Mouse (Mus musculus): ENCODE results near the gene Mab21l3. TPM values are rescaled to one million over a fixed set of nuclear protein-coding genes. Genes with fewer than 3 reads are reported as not detected.

Gene Mab21l3
- polyA plus RNA-seq, 1 experiment from 2014 or later, result 0.12 TPM

GRCm38 (mm10) chr3:101780874-101781483 lies 67.8 kb downstream of the Mab21l3 start:
- no peak for TF ChIP-seq EP300 (IDR thresholded peaks at IDR 0.05)
- no peak for TF ChIP-seq CTCF (IDR thresholded peaks at IDR 0.05)
- Histone ChIP-seq H3K27me3 (replicated peaks; ENCODE audit: insufficient read depth, low read length) (no peaks in the 10 kb centered on the region), H3K4me2 (replicated peaks; ENCODE audit: low read depth, low read length) (no peak overlapping the region), H3K27ac (ENCODE audit: low read length) (no peak overlapping the region), H3K9ac (replicated peaks; ENCODE audit: low read depth) (no peak overlapping the region), H3K4me3 (ENCODE audit: low read depth, low read length) (no peak overlapping the region), H3K36me3 (ENCODE audit: insufficient read depth, low read length) (no peaks in the 10 kb centered on the region), H3K9me3 (ENCODE audit: low read length) (no peaks in the 10 kb centered on the region), H3K4me1 (ENCODE audit: insufficient read depth, low read depth, low read length) (no peaks in the 10 kb centered on the region)
- DNase-seq (ENCODE audit: low spot score) (no peak), ATAC-seq (peak; percentile 14; the same call in 1 of the 2 replicates)
- WGBS, result 31% methylated on average over 6 of the region's 6 CpGs

DNA sequence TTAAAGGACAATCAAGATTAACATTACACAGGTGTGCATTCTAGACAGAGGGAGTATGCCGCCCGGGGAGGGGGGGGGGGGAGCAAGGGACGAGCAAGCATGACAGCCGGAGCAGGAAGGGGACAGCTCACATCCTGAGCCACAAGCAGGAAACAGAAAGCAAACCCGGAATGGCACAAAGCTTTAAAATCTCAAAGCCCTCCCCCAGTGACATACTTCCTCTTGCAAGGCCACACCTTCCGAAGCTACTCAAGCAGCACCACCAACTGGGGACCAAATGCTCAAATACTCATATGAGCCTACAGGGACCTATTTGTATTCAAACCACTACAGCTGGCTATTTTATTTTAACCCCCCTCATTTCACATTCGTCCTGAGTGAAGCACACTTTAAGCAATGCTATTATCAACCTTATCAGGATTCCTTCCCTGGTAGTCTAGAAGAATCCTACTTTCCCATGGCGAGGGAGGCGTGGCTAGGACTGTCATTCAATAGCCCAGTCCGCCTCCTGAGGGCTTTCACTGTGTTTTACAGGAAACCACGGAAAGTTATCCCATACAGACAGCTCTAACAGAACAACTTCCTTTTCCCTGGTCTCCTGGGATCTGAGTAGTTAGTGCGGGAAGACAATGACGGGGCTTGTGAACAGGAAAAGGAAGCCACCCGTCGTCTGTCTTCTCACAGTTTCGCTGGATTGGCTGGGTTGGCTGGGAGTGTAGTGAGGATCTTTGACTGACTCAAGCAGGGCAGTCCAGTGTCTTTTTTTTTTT lies 69.7 kb downstream of the Mab21l3 start:
- 0 out of 2 replicates have a peak, but pooled peaks have one; percentile 5 for TF ChIP-seq CTCF (IDR thresholded peaks at IDR 0.05)
- peak; percentile 66 for TF ChIP-seq EP300 (IDR thresholded peaks at IDR 0.05)
- H3K9me3 ChIP-seq (ENCODE audit: low read length), result no peaks in the 10 kb centered on the region
- peak overlapping the region; percentile 68; the same call in 1 of the 2 replicates for H3K27ac ChIP-seq (ENCODE audit: low read length)
- H3K4me3 ChIP-seq (ENCODE audit: low read depth, low read length), result no peak overlapping the region
- no peaks in the 10 kb centered on the region for H3K27me3 ChIP-seq (replicated peaks; ENCODE audit: insufficient read depth, low read length)
- peak overlapping the region; percentile 20 for H3K4me2 ChIP-seq (replicated peaks; ENCODE audit: low read depth, low read length)
- DNase-seq (ENCODE audit: low spot score), result peak; percentile 73
- ATAC-seq, result peak; percentile 88
- WGBS, result 51% methylated on average over 16 of the region's 16 CpGs
- no peaks in the 10 kb centered on the region for H3K36me3 ChIP-seq (ENCODE audit: insufficient read depth, low read length)
- H3K9ac ChIP-seq (replicated peaks; ENCODE audit: low read depth), result no peak overlapping the region
- H3K4me1 ChIP-seq (ENCODE audit: insufficient read depth, low read depth, low read length), result no peaks in the 10 kb centered on the region

- H3K9me3 ChIP-seq (ENCODE audit: low read length), result no peaks in the 10 kb centered on the region
- H3K4me2 ChIP-seq (replicated peaks; ENCODE audit: low read depth, low read length), result no peak overlapping the region
- H3K4me3 ChIP-seq (ENCODE audit: low read depth, low read length), result no peak overlapping the region
- TF ChIP-seq EP300 (IDR thresholded peaks at IDR 0.05) (no peak), CTCF (IDR thresholded peaks at IDR 0.05) (no peak)
- ATAC-seq (no peak), DNase-seq (ENCODE audit: low spot score) (no peak)
- H3K36me3 ChIP-seq (ENCODE audit: insufficient read depth, low read length), result no peaks in the 10 kb centered on the region
- H3K9ac ChIP-seq (replicated peaks; ENCODE audit: low read depth), result no peak overlapping the region
- H3K27ac ChIP-seq (ENCODE audit: low read length), result no peak overlapping the region
- H3K27me3 ChIP-seq (replicated peaks; ENCODE audit: insufficient read depth, low read length), result no peaks in the 10 kb centered on the region
- 85% methylated on average over 8 of the region's 8 CpGs for WGBS
- H3K4me1 ChIP-seq (ENCODE audit: insufficient read depth, low read depth, low read length), result no peaks in the 10 kb centered on the region
These were observed 73.0 kb downstream of the Mab21l3 start for GRCm38 (mm10) chr3:101775732-101776131.

- 58% methylated on average over 3 of the region's 3 CpGs for WGBS
- Histone ChIP-seq H3K9me3 (ENCODE audit: low read length) (no peaks in the 10 kb centered on the region), H3K27me3 (replicated peaks; ENCODE audit: insufficient read depth, low read length) (no peaks in the 10 kb centered on the region), H3K4me2 (replicated peaks; ENCODE audit: low read depth, low read length) (no peak overlapping the region), H3K4me3 (ENCODE audit: low read depth, low read length) (no peak overlapping the region), H3K36me3 (ENCODE audit: insufficient read depth, low read length) (no peaks in the 10 kb centered on the region), H3K4me1 (ENCODE audit: insufficient read depth, low read depth, low read length) (no peaks in the 10 kb centered on the region), H3K27ac (ENCODE audit: low read length) (no peak overlapping the region), H3K9ac (replicated peaks; ENCODE audit: low read depth) (no peak overlapping the region)
- ATAC-seq, result no peak
- TF ChIP-seq EP300 (IDR thresholded peaks at IDR 0.05), result no peak
- no peak for TF ChIP-seq CTCF (IDR thresholded peaks at IDR 0.05)
- DNase-seq (ENCODE audit: low spot score), result no peak
These were observed 78.2 kb downstream of the Mab21l3 start for GRCm38 (mm10) chr3:101770540-101770939.

DNA sequence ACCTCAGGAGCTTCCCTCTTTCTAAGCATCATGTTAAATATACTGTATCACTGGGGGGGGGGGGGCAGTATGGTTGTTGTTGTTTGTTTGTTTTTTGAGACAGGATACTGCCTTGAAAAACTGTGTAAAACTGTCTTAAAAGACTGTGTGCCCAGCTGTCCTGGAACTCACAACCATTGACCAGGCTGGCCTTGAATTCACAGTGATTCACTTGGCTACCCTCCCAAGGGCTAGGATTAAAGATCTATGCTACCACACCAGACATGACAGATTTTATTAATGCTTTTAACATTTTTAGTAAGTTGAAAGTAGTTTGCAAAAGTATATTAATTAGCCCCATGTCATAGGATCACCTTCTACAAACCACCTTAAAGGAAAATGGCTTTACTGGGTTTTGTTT lies 85.2 kb downstream of the Mab21l3 start:
- Histone ChIP-seq H3K4me1 (ENCODE audit: insufficient read depth, low read depth, low read length) (no peaks in the 10 kb centered on the region), H3K9me3 (ENCODE audit: low read length) (no peaks in the 10 kb centered on the region), H3K4me2 (replicated peaks; ENCODE audit: low read depth, low read length) (no peak overlapping the region), H3K36me3 (ENCODE audit: insufficient read depth, low read length) (no peaks in the 10 kb centered on the region), H3K27me3 (replicated peaks; ENCODE audit: insufficient read depth, low read length) (no peaks in the 10 kb centered on the region), H3K4me3 (ENCODE audit: low read depth, low read length) (no peak overlapping the region), H3K9ac (replicated peaks; ENCODE audit: low read depth) (no peak overlapping the region), H3K27ac (ENCODE audit: low read length) (no peak overlapping the region)
- no peak for TF ChIP-seq EP300 (IDR thresholded peaks at IDR 0.05)
- no peak for TF ChIP-seq CTCF (IDR thresholded peaks at IDR 0.05)
- DNase-seq (ENCODE audit: low spot score) (no peak), ATAC-seq (no peak)

Other genes with a start within 250 kb of the Mab21l3 start
- 123 and 136 TPM in 2 replicates for gene Atp1a1, start 244.3 kb downstream of the Mab21l3 start, polyA plus RNA-seq (2015; fragmentation: Nextera tagmentation; extraction: Ambion mirVana)
- gene Slc22a15, start 75.5 kb upstream of the Mab21l3 start, polyA plus RNA-seq (2015; fragmentation: Nextera tagmentation; extraction: Ambion mirVana), result 4.2 and 4.5 TPM in 2 replicates
- gene Nhlh2, start 161.1 kb upstream of the Mab21l3 start, polyA plus RNA-seq (2015; fragmentation: Nextera tagmentation; extraction: Ambion mirVana), result not detected in 2 replicates
- 7.0 and 9.0 TPM in 2 replicates for gene Casq2, start 237.5 kb upstream of the Mab21l3 start, polyA plus RNA-seq (2015; fragmentation: Nextera tagmentation; extraction: Ambion mirVana)

Data from lung, postnatal 0 days (tissue).